Mouse (Mus musculus) testis, adult 2 months (tissue): ENCODE measurements around the gene Cracr2a.

ENCODE experiments used
- CTCF ChIP-seq: fragments of 200-500 bp; IDR thresholded peaks from 2 replicates; pipeline ENCODE4 v1.5.1; 2012; ENCODE audit warnings: low read depth, mild to moderate bottlenecking, inconsistent platforms, low read length, moderate library complexity; ENCODE audit not compliant: control insufficient read depth, insufficient read depth, insufficient replicate concordance
- POLR2A ChIP-seq: fragments of 200-500 bp; IDR thresholded peaks from 2 replicates; pipeline ENCODE4 v1.6.1; 2012; ENCODE audit warnings: low read depth, mild to moderate bottlenecking, inconsistent platforms, low read length, moderate library complexity; ENCODE audit not compliant: control insufficient read depth

DNA sequence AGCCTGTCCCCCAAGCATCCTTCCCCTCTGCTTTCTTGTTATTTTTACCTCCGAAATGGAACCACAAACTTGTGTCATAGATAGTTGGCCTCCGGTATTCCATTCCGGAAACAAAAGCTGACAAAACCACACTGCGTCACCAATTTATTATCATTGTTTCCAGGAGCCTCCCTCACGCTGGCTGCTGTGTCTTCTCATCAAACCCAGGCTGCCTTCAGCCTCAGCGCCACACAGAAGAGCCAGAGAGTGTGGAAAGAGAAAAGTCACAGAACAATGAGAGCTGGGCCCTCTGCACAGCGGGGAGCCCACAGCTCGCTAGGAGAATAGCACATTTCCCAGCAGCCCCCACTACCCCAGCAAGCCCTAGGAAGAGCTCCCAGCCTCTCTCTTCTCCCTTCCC lies 162.0 kb downstream of the Cracr2a start:
- TF ChIP-seq POLR2A (no peak), CTCF (no peak)
